Mouse (Mus musculus): Measurements from ENCODE around the gene Ksr1.

Gene Ksr1

GRCm38 (mm10) chr11:79045231-79045630, 101.0 kb downstream of the Ksr1 start:
- no peak for DNase-seq (ENCODE audit: low read depth, low spot score)

- DNase-seq (ENCODE audit: low read depth, low spot score) = no peak
Observed at GRCm38 (mm10) chr11:79044798-79045197, 101.4 kb downstream of the Ksr1 start.

GRCm38 (mm10) chr11:79041908-79042430, 104.2 kb downstream of the Ksr1 start:
- no peak for DNase-seq (ENCODE audit: low read depth, low spot score)

- DNase-seq (ENCODE audit: low read depth, low spot score) = no peak
Observed at GRCm38 (mm10) chr11:79039488-79039887, 106.7 kb downstream of the Ksr1 start.

- no peak for DNase-seq (ENCODE audit: low read depth, low spot score)
Observed at GRCm38 (mm10) chr11:79037555-79037954, 108.7 kb downstream of the Ksr1 start.

- DNase-seq (ENCODE audit: low read depth, low spot score) = no peak
Observed at GRCm38 (mm10) chr11:79036324-79036723, 109.9 kb downstream of the Ksr1 start.

GRCm38 (mm10) chr11:79033636-79034035, 112.6 kb downstream of the Ksr1 start:
- DNase-seq (ENCODE audit: low read depth, low spot score) = no peak

GRCm38 (mm10) chr11:79033021-79033420, 113.2 kb downstream of the Ksr1 start:
- no peak for DNase-seq (ENCODE audit: low read depth, low spot score)

GRCm38 (mm10) chr11:79031452-79031746, 114.8 kb downstream of the Ksr1 start:
- DNase-seq (ENCODE audit: low read depth, low spot score) = no peak

- peak; percentile 61 for DNase-seq (ENCODE audit: low read depth, low spot score)
Observed at GRCm38 (mm10) chr11:79030570-79031451, 115.4 kb downstream of the Ksr1 start.

- no peak for DNase-seq (ENCODE audit: low read depth, low spot score)
Observed at GRCm38 (mm10) chr11:79023751-79024150, 122.5 kb downstream of the Ksr1 start.

GRCm38 (mm10) chr11:79023342-79023741, 122.9 kb downstream of the Ksr1 start:
- no peak for DNase-seq (ENCODE audit: low read depth, low spot score)

- no peak for DNase-seq (ENCODE audit: low read depth, low spot score)
Observed at GRCm38 (mm10) chr11:79022836-79023235, 123.4 kb downstream of the Ksr1 start.

GRCm38 (mm10) chr11:79020535-79021045, 125.6 kb downstream of the Ksr1 start:
- no peak for DNase-seq (ENCODE audit: low read depth, low spot score)

- DNase-seq (ENCODE audit: low read depth, low spot score) = no peak
Observed at GRCm38 (mm10) chr11:79019839-79020534, 126.2 kb downstream of the Ksr1 start.

GRCm38 (mm10) chr11:79018954-79019704, 127.1 kb downstream of the Ksr1 start:
- DNase-seq (ENCODE audit: low read depth, low spot score) = peak; percentile 50

- no peak for DNase-seq (ENCODE audit: low read depth, low spot score)
Observed at GRCm38 (mm10) chr11:79017161-79017606, 129.0 kb downstream of the Ksr1 start.

GRCm38 (mm10) chr11:79016236-79016635, 130.0 kb downstream of the Ksr1 start:
- DNase-seq (ENCODE audit: low read depth, low spot score) = no peak

- no peak for DNase-seq (ENCODE audit: low read depth, low spot score)
Observed at GRCm38 (mm10) chr11:79015660-79016215, 130.5 kb downstream of the Ksr1 start.

- no peak for DNase-seq (ENCODE audit: low read depth, low spot score)
Observed at GRCm38 (mm10) chr11:79014602-79015325, 131.4 kb downstream of the Ksr1 start.

- DNase-seq (ENCODE audit: low read depth, low spot score) = no peak
Observed at GRCm38 (mm10) chr11:79013806-79014205, 132.4 kb downstream of the Ksr1 start.

Data from embryo, embryonic 11.5 days (tissue).